Mouse (Mus musculus) bone marrow macrophage, adult 2 months (primary cell): ENCODE results near the gene Dmd. TPM values are rescaled to one million over a fixed set of nuclear protein-coding genes. Genes with fewer than 3 reads are reported as not detected.

ENCODE experiments used
- H3K27ac ChIP-seq: 2 replicates; pipeline ENCODE4 v1.5.1; 2012; ENCODE audit warnings: low read depth, low read length; ENCODE audit not compliant: insufficient read depth
- H3K4me1 ChIP-seq: 2 replicates; pipeline ENCODE4 v1.6.1; 2012; ENCODE audit warnings: low read length; ENCODE audit not compliant: control insufficient read depth, insufficient read depth
- H3K4me3 ChIP-seq: 2 replicates; pipeline ENCODE4 v1.5.1; 2012; ENCODE audit warnings: mild to moderate bottlenecking, low read length, moderate library complexity; ENCODE audit not compliant: insufficient read depth
- CTCF ChIP-seq: IDR thresholded peaks from 2 replicates; pipeline ENCODE4 v1.5.1; 2012; ENCODE audit warnings: low read depth, mild to moderate bottlenecking, low read length, moderate library complexity
- POLR2A ChIP-seq: IDR thresholded peaks from 2 replicates; pipeline ENCODE4 v1.6.1; 2012; ENCODE audit warnings: mild to moderate bottlenecking, low read depth, low read length, borderline replicate concordance
- polyA plus RNA-seq: library from polyadenylated mRNA; stranded (reverse); fragments of >200 nt; gene quantifications from 2 replicates; pipeline ENCODE4 v1.2.4, GENCODE M21; 2012; ENCODE audit not compliant: missing spikeins, insufficient read depth, insufficient read length

Dmd gene
- polyA plus RNA-seq = 0.23 and 0.55 TPM in 2 replicates

DNA sequence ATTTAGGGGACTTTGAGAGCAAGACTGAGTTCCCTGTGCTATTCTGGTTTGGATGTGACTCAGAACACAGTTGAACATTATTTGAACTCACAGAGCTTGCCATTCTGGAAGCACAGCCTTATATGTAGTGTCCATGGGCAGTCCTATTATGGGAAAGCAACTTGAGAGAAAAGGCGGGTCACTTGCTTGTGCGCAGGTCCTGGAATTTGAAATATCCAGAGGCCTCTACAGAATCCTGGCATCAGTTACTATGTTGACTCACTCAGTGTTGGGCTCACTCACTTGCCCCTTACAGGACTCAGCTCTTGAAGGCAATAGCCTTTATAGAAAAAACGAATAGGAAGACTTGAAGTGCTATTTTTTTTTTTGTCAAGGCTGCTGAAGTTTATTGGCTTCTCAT, at the start of gene Dmd:
Gene Dmd, plus strand, starts transcription at position 241 of the 400 bp plus-strand sequence.
- Histone ChIP-seq H3K4me3 (no peak within 1 kb of the TSS), H3K4me1 (no peaks in the 10 kb centered on the region), H3K27ac (no peak within 1 kb of the TSS)
- TF ChIP-seq POLR2A (no peak), CTCF (no peak)

DNA sequence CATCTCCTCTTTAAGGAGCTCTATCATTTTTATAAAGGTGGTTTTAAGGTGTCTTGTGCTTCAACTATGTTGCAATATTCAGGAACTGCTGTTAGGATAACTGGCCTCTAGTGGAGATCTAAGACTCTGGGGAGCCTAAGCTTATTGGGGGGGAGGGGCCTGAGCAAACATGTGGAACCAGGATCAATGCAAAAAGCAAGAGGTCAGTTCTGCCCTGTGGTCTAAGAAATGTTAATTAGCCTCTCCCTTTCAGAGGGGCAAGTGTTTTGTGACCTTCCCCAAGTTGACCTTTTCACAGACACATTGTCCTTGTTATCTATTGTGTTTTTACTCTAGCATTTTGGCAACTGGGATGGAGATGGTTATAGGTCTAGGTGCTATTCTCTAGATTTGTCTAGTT, 47.2 kb upstream of the Dmd start:
- Histone ChIP-seq H3K27ac (no peak overlapping the region), H3K4me1 (no peaks in the 10 kb centered on the region), H3K4me3 (no peak overlapping the region)
- TF ChIP-seq POLR2A (no peak), CTCF (no peak)

DNA sequence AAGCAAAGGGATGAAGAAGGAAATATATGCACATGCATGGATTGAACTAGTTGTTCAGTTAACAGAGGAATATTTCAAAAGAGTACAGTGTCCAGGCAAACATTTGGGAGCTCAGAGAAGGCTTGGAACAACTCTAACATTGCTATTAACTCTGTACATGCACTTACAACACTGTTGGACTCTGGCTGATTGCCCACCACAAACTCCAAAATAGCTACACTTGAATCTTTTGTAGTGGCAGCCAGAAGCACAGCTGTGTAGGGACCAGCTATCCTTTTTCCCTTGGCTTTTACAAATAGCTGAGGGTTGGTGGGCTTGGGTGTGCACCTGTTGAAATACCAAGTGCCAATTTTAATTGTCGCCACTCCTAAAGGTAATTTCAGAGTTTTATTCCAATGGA, 39.0 kb downstream of the Dmd start:
- no peak overlapping the region for H3K4me3 ChIP-seq
- TF ChIP-seq POLR2A (no peak), CTCF (no peak)
- no peak overlapping the region for H3K27ac ChIP-seq
- H3K4me1 ChIP-seq = no peaks in the 10 kb centered on the region

DNA sequence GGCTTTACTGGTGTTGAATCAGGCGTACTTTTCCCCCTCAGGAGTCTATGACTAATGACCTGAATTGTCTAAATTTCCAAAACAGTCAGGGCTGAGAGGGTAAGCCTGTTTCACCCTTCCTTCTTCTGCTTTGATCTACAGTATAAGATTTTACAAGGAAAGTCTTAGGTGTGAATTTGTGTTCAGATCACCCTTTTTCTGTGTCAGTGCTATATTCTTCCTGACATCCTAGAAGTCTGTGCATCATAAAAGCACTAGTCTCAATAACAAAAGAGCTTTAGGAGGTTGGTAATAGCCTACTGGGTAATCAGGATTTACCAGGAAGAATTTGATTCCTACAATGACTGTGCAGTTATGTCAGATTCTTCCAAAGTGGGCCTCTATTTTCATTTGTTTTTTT, 101.5 kb downstream of the Dmd start:
- H3K27ac ChIP-seq = no peak overlapping the region
- TF ChIP-seq POLR2A = no peak
- TF ChIP-seq CTCF = no peak

DNA sequence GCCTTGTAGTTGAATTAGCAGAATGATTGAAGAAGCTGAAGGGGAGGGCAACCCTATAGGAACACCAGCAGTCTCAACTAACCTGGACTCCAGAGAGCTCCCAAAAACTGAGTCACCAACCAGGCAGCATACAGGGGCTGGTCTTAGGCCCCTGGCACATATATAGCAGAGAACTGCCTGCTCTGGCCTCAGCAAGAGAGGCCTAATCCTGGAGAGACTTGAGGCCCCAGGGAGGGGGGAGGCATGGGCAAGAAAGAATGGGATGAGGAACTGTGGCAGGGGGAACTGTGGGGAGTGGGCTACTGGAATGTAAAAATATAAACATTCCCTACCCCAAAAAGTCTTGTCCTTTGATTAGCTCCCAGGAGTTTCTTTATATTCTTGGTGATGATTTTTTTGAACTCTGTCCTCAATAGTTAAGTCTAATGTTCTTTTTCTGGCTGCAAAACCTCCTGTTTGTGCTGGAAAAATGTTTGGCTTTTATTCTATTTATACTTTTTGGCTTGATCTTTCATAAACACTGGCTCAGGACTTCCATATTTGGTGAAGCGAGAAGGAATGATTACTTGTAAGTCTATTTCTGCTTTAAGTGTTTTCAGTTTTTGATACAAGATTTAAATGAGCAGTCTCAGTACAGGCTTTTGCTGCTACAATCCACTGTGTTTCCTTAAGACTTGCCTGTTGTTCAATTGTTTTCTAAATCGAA, 167.7 kb downstream of the Dmd start:
- H3K4me1 ChIP-seq = no peaks in the 10 kb centered on the region
- TF ChIP-seq CTCF (no peak), POLR2A (no peak)
- H3K27ac ChIP-seq = no peak overlapping the region
- no peak overlapping the region for H3K4me3 ChIP-seq

More for the DNA sequence above, 101.5 kb downstream of the Dmd start:
- Histone ChIP-seq H3K4me3 (no peak overlapping the region), H3K4me1 (no peaks in the 10 kb centered on the region)

DNA sequence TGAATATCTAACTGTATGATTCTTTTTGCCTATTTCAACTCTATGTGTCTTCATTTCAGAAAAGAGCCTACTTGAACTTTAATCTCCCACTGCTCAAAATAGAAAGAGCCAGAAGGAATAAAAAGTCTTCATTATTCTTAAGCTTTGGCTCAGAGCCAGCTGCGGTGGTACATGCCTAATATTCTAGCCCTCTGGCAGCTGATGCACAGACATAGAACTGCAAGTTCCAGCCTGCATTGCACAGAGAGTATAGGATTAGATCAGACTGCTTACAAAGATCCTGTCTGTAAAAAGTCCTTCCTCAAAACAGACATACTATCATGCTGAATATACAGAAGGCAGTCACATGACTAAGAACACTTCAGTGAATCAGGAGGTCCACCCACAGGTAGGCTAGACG, 168.5 kb downstream of the Dmd start:
- no peak overlapping the region for H3K27ac ChIP-seq
- no peaks in the 10 kb centered on the region for H3K4me1 ChIP-seq
- no peak for TF ChIP-seq CTCF
- TF ChIP-seq POLR2A = no peak
- H3K4me3 ChIP-seq = no peak overlapping the region

DNA sequence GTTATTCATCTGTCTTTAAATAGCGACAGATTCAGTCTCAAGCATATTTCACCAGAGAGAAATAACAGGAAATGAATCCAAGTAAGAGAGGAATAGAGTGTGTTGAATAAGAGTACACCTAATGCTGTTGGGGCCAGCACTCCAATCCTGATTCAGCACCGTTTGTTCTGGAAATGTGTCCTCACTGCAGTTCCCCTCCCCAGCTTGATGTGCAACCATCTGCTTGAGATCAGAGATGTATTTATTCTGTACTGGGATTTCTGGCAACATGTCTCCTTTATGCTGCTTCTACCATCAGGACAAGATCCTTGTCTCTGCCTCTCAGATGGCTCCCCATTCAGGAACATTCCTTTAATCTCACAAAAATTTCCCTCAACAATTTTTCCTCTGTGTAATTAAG, 271.9 kb downstream of the Dmd start:
- Histone ChIP-seq H3K4me3 (no peak overlapping the region), H3K27ac (no peak overlapping the region), H3K4me1 (no peaks in the 10 kb centered on the region)
- TF ChIP-seq POLR2A (no peak), CTCF (no peak)

DNA sequence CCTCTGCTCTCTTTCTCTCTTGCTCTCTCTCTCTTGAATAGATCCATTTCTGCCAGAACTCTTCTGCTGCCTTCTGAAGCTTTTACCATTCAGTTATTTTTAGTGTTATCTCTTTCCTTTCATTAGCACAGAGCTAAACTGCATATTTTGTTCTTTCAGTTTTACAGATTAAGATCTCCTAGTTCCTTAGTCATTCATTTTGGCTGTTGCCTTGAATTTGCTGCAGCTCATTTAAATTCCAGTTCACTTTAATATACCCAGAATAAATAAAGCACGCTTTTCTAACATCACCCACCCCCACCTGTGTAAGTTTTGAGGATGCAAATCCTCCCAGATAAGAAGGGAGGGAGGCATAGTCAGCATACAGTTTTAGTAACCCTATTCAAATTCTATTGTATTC, 272.4 kb downstream of the Dmd start:
- TF ChIP-seq POLR2A (no peak), CTCF (no peak)
- H3K4me1 ChIP-seq = no peaks in the 10 kb centered on the region
- no peak overlapping the region for H3K4me3 ChIP-seq
- H3K27ac ChIP-seq = no peak overlapping the region

DNA sequence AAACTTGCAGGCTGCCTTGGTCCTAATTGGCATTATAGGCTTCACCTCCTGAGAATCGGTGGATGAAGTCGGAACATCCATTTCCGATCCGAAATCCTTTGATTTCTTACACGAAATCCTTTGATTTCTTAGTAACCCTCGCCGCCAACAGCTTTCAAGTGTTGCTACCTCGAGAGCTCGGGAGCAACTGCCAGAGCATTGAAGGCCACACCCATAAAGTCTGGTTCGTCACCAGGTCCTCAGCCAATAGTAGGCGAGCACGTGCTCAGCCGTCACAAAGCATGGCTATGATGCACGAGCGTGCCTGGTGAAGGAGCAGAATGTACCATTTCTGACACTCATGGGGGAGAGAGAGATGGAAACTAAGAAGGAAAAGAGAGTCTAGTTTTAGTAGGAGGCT, 538.9 kb downstream of the Dmd start, which contains the start of gene Tsga8:
Gene Tsga8, minus strand, starts transcription at position 327 of the 400 bp plus-strand sequence.
- H3K4me3 ChIP-seq = no peak within 1 kb of the TSS
- no peaks in the 10 kb centered on the region for H3K4me1 ChIP-seq
- H3K27ac ChIP-seq = no peak within 1 kb of the TSS
- no peak for TF ChIP-seq POLR2A
- TF ChIP-seq CTCF = no peak

DNA sequence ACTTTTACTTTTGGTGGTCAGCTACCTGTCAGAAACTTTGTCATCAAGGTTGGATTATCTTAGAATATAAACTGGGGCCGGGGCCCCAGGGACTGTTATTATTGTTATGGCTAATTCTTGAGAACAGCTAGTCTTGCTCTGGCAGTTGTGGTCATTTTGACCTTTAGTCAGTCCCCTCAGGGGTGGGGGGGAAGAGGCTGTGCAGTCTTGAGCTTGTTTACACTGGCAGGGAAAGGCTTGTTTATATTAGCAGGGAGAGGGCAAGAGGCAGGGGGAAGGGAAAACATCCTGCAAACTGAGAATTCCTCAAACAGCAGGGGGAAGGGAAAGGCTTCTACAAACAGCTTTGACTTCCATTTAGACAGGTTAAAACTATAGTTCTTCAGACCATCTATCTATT, 726.3 kb downstream of the Dmd start:
- Histone ChIP-seq H3K27ac (no peak overlapping the region), H3K4me1 (no peaks in the 10 kb centered on the region), H3K4me3 (no peak overlapping the region)
- TF ChIP-seq CTCF = no peak
- no peak for TF ChIP-seq POLR2A

DNA sequence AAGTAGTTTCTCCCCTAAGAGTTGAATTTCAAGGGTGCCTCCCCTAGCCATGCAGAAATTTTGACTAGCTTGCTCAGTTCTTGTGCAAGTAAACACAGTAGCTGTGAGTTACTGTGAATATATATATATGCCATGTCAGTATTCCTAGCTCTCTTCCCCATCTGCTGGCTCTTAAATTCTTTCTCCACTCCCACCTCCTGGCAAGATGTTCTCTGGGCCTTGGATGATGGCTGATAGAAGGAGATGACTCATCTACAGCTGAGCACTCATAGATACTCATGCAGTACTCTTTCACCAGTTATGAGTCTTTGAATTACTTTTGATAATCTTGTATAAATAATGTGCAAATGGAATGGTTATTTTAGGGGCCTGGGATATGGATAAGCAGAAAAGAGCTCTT, 737.9 kb downstream of the Dmd start:
- no peaks in the 10 kb centered on the region for H3K4me1 ChIP-seq
- no peak overlapping the region for H3K27ac ChIP-seq
- H3K4me3 ChIP-seq = no peak overlapping the region
- TF ChIP-seq CTCF = no peak
- TF ChIP-seq POLR2A = no peak
